In genomic region chr7:24406528-24407344, GRCm38 (mm10) we compare ENCODE assay signal across 8 mouse cellular contexts. TPM values are rescaled to one million over a fixed set of nuclear protein-coding genes. Genes with fewer than 3 reads are reported as not detected.
DNase-seq lines count a peak whose midpoint lies in the region; ATAC-seq lines count a peak whose summit lies in the region.

No protein-coding gene starts in this region.

- H3K9ac ChIP-seq in intestine, embryonic 14.5 days (ENCODE audit: low read length): no peak overlapping the region

- H3K4me2 ChIP-seq in intestine, embryonic 14.5 days (ENCODE audit: low read length): no peak overlapping the region

- 44% methylated on average over 5 of the region's 5 CpGs for WGBS in intestine, embryonic 14.5 days

- intact Hi-C loops in left cerebral cortex, postnatal 25 days (cut with DNase I): loop anchor here (5.0 kb wide), 1 partner anchor 69 kb away; no protein-coding TSS in a partner anchor

- H3K27ac ChIP-seq in intestine, embryonic 14.5 days (ENCODE audit: low read depth): no peak overlapping the region

- H3K9me3 ChIP-seq in intestine, embryonic 14.5 days (ENCODE audit: control insufficient read depth, low read length): peaks cover 3% of the 10 kb centered on the region

- H3K27me3 ChIP-seq in intestine, embryonic 14.5 days (replicated peaks; ENCODE audit: control insufficient read depth, insufficient read depth, low read length): no peaks in the 10 kb centered on the region

- peak; percentile 56; the same call in 1 of the 2 replicates for ATAC-seq in intestine, embryonic 14.5 days (replicated peaks; ENCODE audit: low FRiP score, low TSS enrichment, low read depth)

- no peak overlapping the region for H3K4me3 ChIP-seq in intestine, embryonic 14.5 days (ENCODE audit: low read depth, low read length)

- H3K36me3 ChIP-seq in intestine, embryonic 14.5 days (ENCODE audit: control insufficient read depth, insufficient read depth, low read length): 0 out of 2 replicates have a peak, but pooled peaks cover 14% of the 10 kb centered on the region

- no peaks in the 10 kb centered on the region for H3K4me1 ChIP-seq in intestine, embryonic 14.5 days (replicated peaks; ENCODE audit: control insufficient read depth, insufficient read depth, low read length)

- DNase-seq in left cerebral cortex, adult 11 months (ENCODE audit: low spot score): peak; percentile 65
- no peak for DNase-seq in left cerebral cortex, adult 8-10 months (ENCODE audit: low spot score in 2 of 2)
- peak; percentile 93 for DNase-seq in cerebellum, adult 9-10 months
- DNase-seq in gastrocnemius, adult 18-20 months (ENCODE audit: low spot score): peak; percentile 82
- peak; percentile 86 for DNase-seq in intestine, embryonic 14.5 days (ENCODE audit: low spot score)
- DNase-seq in left cerebral cortex, postnatal 25 days (ENCODE audit: low spot score in 2 of 2): peak; percentile 66
- DNase-seq in mesoderm, embryonic 11.5 days (ENCODE audit: low read depth, low spot score): peak; percentile 80
- DNase-seq in spleen, adult 18-20 months: peak; percentile 36 to 61

RNA-seq across cellular contexts. Expression of gene Smg9, which starts 7.3 kb away (rescaled TPM):
- total RNA-seq in left cerebral cortex, adult 8-10 months (2022): 10 to 100 TPM; 40.2 to 47.7 (median 43.4) TPM
- total RNA-seq in gastrocnemius, adult 18-20 months (2021): 10 to 100 TPM; 10.3 to 11.0 TPM
- 24.0 and 24.5 TPM in 2 replicates for polyA plus RNA-seq in intestine, embryonic 14.5 days (2014; fragmentation: Nextera tagmentation; extraction: Ambion mirVana)
- total RNA-seq in left cerebral cortex, postnatal 25 days (2021): 10 to 100 TPM; 38.1 to 40.2 TPM

RNA-seq across cellular contexts. Expression of gene Kcnn4, which starts 36.7 kb away (rescaled TPM):
- 1 to 10 TPM in 1 of 4 experiments, under 1 TPM in 3; 0.50 to 1.0 (median 0.53) TPM for total RNA-seq in left cerebral cortex, adult 8-10 months (2022)
- under 1 TPM; 0.46 to 0.50 TPM for total RNA-seq in gastrocnemius, adult 18-20 months (2021)
- 0.43 and 0.70 TPM in 2 replicates for polyA plus RNA-seq in intestine, embryonic 14.5 days (2014; fragmentation: Nextera tagmentation; extraction: Ambion mirVana)
- under 1 TPM in 1 of 2 experiments, not detected in 1; 0.50 TPM for total RNA-seq in left cerebral cortex, postnatal 25 days (2021)

RNA-seq across cellular contexts. Expression of gene Irgc1, which starts 45.4 kb away (rescaled TPM):
- total RNA-seq in left cerebral cortex, adult 8-10 months (2022): under 1 TPM in 1 of 4 experiments, not detected in 3; 0.21 TPM
- not detected for total RNA-seq in gastrocnemius, adult 18-20 months (2021)
- polyA plus RNA-seq in intestine, embryonic 14.5 days (2014; fragmentation: Nextera tagmentation; extraction: Ambion mirVana): not detected in 2 replicates
- total RNA-seq in left cerebral cortex, postnatal 25 days (2021): under 1 TPM; 0.34 to 0.57 TPM

RNA-seq across cellular contexts. Expression of gene Plaur, which starts 55.5 kb away (rescaled TPM):
- 1 to 10 TPM in 2 of 4 experiments, under 1 TPM in 2; 0.72 to 4.6 (median 2.1) TPM for total RNA-seq in left cerebral cortex, adult 8-10 months (2022)
- total RNA-seq in gastrocnemius, adult 18-20 months (2021): 1 to 10 TPM in 1 of 2 experiments, under 1 TPM in 1; 0.87 to 1.4 TPM
- polyA plus RNA-seq in intestine, embryonic 14.5 days (2014; fragmentation: Nextera tagmentation; extraction: Ambion mirVana): 10.0 and 10.7 TPM in 2 replicates
- total RNA-seq in left cerebral cortex, postnatal 25 days (2021): under 1 TPM; 0.71 to 0.73 TPM

RNA-seq across cellular contexts. Expression of gene Lypd5, which starts 57.7 kb away (rescaled TPM):
- not detected for total RNA-seq in left cerebral cortex, adult 8-10 months (2022)
- not detected for total RNA-seq in gastrocnemius, adult 18-20 months (2021)
- polyA plus RNA-seq in intestine, embryonic 14.5 days (2014; fragmentation: Nextera tagmentation; extraction: Ambion mirVana): not detected in 2 replicates
- not detected for total RNA-seq in left cerebral cortex, postnatal 25 days (2021)

Comparison
In these comparisons a context has a peak if more than half of its experiments do, and no peak if none do; other contexts are left out.
1. DNase-seq: peak in left cerebral cortex, adult 11 months (single experiment), cerebellum, adult 9-10 months (single experiment), gastrocnemius, adult 18-20 months (single experiment), intestine, embryonic 14.5 days (single experiment), left cerebral cortex, postnatal 25 days (2 of 2), mesoderm, embryonic 11.5 days (single experiment) and spleen, adult 18-20 months (2 of 2); none in left cerebral cortex, adult 8-10 months (0 of 2).